Mouse (Mus musculus): ENCODE data around the gene Gm3685. TPM values are rescaled to one million over a fixed set of nuclear protein-coding genes. Genes with fewer than 3 reads are reported as not detected.
"Not testable (repeated sequence)": the region's sequence is repeated elsewhere in the genome, so short reads cannot be mapped to it uniquely, and the experiment has no call there.

Gene Gm3685
- polyA plus RNA-seq (2014; fragmentation: Nextera tagmentation; extraction: Ambion mirVana), result not detected in 2 replicates

DNA sequence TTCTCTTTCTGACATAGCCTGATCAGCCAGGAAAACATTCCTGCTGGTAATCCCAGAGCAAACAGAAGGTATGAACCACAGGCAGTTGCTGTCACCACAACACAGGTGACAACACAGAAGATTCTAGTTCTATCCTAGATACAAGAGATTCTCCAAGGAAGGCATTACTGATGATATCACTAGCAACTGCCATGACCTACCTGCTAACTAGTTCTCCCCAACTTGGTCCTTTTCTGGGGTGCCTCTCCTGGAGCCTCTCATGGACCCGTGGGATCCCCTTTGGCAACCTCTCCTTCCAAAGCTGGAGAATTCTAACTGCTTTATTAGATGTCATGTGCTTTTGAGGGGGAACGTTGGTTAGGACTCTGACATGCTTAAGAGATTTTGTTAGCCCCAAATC is at the start of gene Gm3685:
TSS of gene Gm3685 (minus strand) at position 101 of the 400 bp plus-strand sequence.
- H3K4me2 ChIP-seq (replicated peaks; ENCODE audit: low read depth, low read length); H3K4me1 ChIP-seq (replicated peaks; ENCODE audit: control insufficient read depth, insufficient read depth, low read length); H3K36me3 ChIP-seq (ENCODE audit: control insufficient read depth, insufficient read depth, low read length); H3K27me3 ChIP-seq (ENCODE audit: control insufficient read depth, insufficient read depth, low read length); ATAC-seq (ENCODE audit: low FRiP score); DNase-seq (ENCODE audit: low spot score); H3K27ac ChIP-seq (ENCODE audit: low read depth, low read length); H3K9me3 ChIP-seq (ENCODE audit: control insufficient read depth, low read length); H3K9ac ChIP-seq (ENCODE audit: low read depth, low read length); H3K4me3 ChIP-seq (ENCODE audit: low read depth, low read length): not testable (repeated sequence)
- WGBS, result no CpG with 5 or more reads among the region's 2 CpGs

DNA sequence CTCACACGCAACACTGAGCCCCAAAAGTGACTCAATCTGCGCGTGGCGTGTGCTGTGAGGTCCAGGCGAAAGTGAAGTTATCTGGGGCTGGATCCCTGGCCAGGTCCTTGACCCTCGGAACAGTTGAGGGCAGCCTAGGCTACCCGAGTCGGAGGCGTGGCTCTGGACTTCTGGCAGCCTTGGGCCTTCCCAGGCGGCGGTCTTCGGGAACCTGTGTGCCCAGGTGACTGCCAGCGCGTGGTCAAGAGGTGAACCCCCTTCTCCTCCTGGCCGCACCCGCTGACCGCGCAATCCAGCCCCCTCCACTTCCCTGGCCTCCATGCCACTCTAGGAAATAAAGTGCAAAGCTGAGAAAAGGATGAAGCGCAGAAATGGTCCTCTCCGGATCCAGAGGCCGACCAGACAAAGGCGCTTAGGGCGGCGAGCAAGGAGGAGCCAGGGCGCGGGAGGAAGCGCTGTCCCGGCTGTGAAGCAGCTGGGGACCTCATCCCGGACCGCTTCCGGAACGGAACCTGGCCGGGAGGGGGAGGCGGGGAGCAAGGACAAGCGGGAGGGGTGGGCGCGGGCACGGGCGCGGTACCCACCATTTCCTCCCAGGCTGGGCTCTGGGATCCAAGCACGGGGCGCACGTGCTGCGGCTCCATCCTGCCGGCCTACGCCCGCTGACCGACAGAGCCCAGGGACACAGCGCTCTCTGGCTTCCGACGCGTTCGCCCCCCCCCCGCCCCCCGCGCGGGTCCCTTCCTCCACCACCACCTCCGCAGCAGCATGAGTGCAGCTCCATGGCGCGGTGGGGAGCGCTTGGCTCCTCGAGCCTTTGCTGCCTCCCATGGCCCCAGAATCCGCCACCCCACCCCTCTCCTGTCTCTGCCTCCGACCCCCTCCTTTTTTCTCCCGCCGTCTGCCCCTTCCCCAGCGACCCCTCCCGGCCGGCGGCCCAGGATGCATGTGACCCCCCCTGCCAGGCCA is 17.7 kb downstream of the Gm3685 start, which contains the start of gene Gm10406:
TSS of gene Gm10406 (minus strand) at position 669 of the 969 bp plus-strand sequence.
- not testable (repeated sequence) for H3K27me3 ChIP-seq (ENCODE audit: control insufficient read depth, insufficient read depth, low read length); H3K4me1 ChIP-seq (replicated peaks; ENCODE audit: control insufficient read depth, insufficient read depth, low read length); H3K27ac ChIP-seq (ENCODE audit: low read depth, low read length); H3K36me3 ChIP-seq (ENCODE audit: control insufficient read depth, insufficient read depth, low read length); ATAC-seq (ENCODE audit: low FRiP score); H3K9me3 ChIP-seq (ENCODE audit: control insufficient read depth, low read length)
- WGBS, result 2% methylated on average over 31 of the region's 70 CpGs
- peak; percentile 39 for DNase-seq (ENCODE audit: low spot score)
- Histone ChIP-seq H3K4me2 (replicated peaks; ENCODE audit: low read depth, low read length) (peak within 1 kb of the TSS; percentile 71), H3K4me3 (ENCODE audit: low read depth, low read length) (peak within 1 kb of the TSS; percentile 41), H3K9ac (ENCODE audit: low read depth, low read length) (peak within 1 kb of the TSS; percentile 63)

DNA sequence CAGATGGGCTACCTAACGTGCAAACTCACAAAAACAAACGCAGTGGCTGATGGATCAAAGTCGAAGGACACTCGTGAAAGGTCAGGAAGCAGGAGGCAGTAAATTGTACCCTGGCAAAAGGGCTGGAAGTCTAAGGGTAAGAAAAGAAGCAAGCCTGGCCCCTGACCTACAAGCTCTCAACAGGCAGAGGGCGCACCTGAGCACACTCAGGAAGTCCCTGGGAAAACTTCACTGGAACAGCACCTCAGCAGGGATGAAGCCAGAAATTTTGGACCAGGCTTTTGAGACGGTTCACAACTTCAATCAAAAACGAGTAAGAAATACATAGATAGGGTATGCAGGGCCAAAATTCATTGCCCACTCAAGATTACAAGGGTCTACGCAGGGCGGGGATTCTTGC is 18.5 kb downstream of the Gm3685 start:
- ATAC-seq (ENCODE audit: low FRiP score); H3K36me3 ChIP-seq (ENCODE audit: control insufficient read depth, insufficient read depth, low read length); H3K27ac ChIP-seq (ENCODE audit: low read depth, low read length); H3K27me3 ChIP-seq (ENCODE audit: control insufficient read depth, insufficient read depth, low read length); H3K4me2 ChIP-seq (replicated peaks; ENCODE audit: low read depth, low read length); DNase-seq (ENCODE audit: low spot score); H3K9me3 ChIP-seq (ENCODE audit: control insufficient read depth, low read length); H3K4me3 ChIP-seq (ENCODE audit: low read depth, low read length); H3K9ac ChIP-seq (ENCODE audit: low read depth, low read length); H3K4me1 ChIP-seq (replicated peaks; ENCODE audit: control insufficient read depth, insufficient read depth, low read length): not testable (repeated sequence)
- WGBS, result 3% methylated on average over 7 of the region's 9 CpGs

Other genes with a start within 250 kb of the Gm3685 start
- gene Gm3642, start 204.7 kb downstream of the Gm3685 start, polyA plus RNA-seq (2014; fragmentation: Nextera tagmentation; extraction: Ambion mirVana), result not detected in 2 replicates
- gene Gm3667, start 155.0 kb downstream of the Gm3685 start, polyA plus RNA-seq (2014; fragmentation: Nextera tagmentation; extraction: Ambion mirVana), result 2.0 and 2.4 TPM in 2 replicates
- gene Gm6356, start 71.2 kb downstream of the Gm3685 start, polyA plus RNA-seq (2014; fragmentation: Nextera tagmentation; extraction: Ambion mirVana), result not detected in 2 replicates
- 1.2 and 1.7 TPM in 2 replicates for gene Gm10406, start 17.5 kb downstream of the Gm3685 start, polyA plus RNA-seq (2014; fragmentation: Nextera tagmentation; extraction: Ambion mirVana)
- gene Gm3696, start 55.7 kb upstream of the Gm3685 start, polyA plus RNA-seq (2014; fragmentation: Nextera tagmentation; extraction: Ambion mirVana), result 2.9 and 3.3 TPM in 2 replicates
- gene Gm6676, start 80.4 kb upstream of the Gm3685 start, polyA plus RNA-seq (2014; fragmentation: Nextera tagmentation; extraction: Ambion mirVana), result not detected in 2 replicates
- gene Gm3512, start 129.6 kb upstream of the Gm3685 start, polyA plus RNA-seq (2014; fragmentation: Nextera tagmentation; extraction: Ambion mirVana), result 5.1 and 5.5 TPM in 2 replicates
- not detected in 2 replicates for gene Gm16434, start 149.6 kb upstream of the Gm3685 start, polyA plus RNA-seq (2014; fragmentation: Nextera tagmentation; extraction: Ambion mirVana)
- not detected in 2 replicates for gene Gm3727, start 219.7 kb upstream of the Gm3685 start, polyA plus RNA-seq (2014; fragmentation: Nextera tagmentation; extraction: Ambion mirVana)